Comparison of ENCODE assay signal across 9 mouse cellular contexts in the genomic region with DNA sequence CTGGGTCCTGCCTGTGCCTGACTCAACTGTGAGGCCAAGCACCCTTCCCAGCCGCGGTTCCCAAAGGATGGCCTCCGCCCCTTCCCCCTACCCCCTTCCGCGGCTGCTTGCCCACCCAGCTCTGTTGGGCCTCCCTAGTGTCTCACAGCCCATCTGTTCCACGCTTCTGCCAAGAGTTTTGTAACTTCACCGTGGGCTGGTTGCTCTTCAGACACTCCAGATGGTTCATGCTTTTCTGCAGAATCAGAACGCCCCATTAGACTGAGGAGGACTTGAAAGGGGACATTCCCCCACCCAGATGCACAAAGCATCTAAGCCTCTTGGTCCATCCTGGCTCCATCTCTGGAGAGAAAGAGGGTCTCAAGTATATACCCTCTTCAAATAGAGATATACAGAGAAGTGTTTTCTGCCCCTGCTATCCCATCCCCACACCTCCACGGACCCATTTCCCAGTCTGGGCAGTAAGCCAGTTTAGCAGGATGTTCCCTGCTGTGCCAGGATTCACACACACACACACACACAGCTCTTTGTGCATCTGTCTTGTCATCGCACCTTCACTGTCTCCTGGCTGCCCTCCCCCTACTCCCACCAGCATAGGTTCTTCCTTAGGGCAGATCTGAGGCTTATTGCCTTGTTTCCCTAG. TPM values are rescaled to one million over a fixed set of nuclear protein-coding genes. Genes with fewer than 3 reads are reported as not detected.
DNase-seq lines count a peak whose midpoint lies in the region; ATAC-seq and TF ChIP-seq lines count a peak whose summit lies in the region.
"Had no signal": no experiment of that assay in that cellular context is flagged by ENCODE, and none has a peak within 500 bp of the region (broad histone marks: within the 10 kb centered on the region; RNA-seq: fewer than 3 reads in every experiment).

No protein-coding gene starts in this region.

- no peak for TF ChIP-seq POLR2A in lung, adult 2 months (IDR thresholded peaks at IDR 0.05; ENCODE audit: borderline replicate concordance, extremely low read depth, low read depth, low read length)

- no peak overlapping the region for H3K27ac ChIP-seq in lung, embryonic 15.5 days
- peak overlapping the region; percentile 44; the same call in 1 of the 2 replicates for H3K27ac ChIP-seq in embryonic facial prominence, embryonic 15.5 days (replicated peaks)
- no peak overlapping the region for H3K27ac ChIP-seq in kidney, embryonic 15.5 days
- H3K27ac ChIP-seq: liver, embryonic 13.5 days had no signal

- TF ChIP-seq CTCF in lung, adult 2 months (IDR thresholded peaks at IDR 0.05; ENCODE audit: insufficient read depth, low read length) = no peak

- no peaks in the 10 kb centered on the region for H3K27me3 ChIP-seq in lung, embryonic 15.5 days
- no peaks in the 10 kb centered on the region for H3K27me3 ChIP-seq in embryonic facial prominence, embryonic 15.5 days
- no peaks in the 10 kb centered on the region for H3K27me3 ChIP-seq in kidney, embryonic 15.5 days
- H3K27me3 ChIP-seq: liver, embryonic 13.5 days had no signal

- DNase-seq in lung, adult 2 months = no peak
- peak; percentile 54 to 64 for DNase-seq in heart, postnatal 14 days
- DNase-seq in left cerebral cortex, postnatal 4 days = peak; percentile 72
- DNase-seq in retina, embryonic 14.5 days (ENCODE audit: low spot score) = no peak
- DNase-seq: liver, embryonic 13.5 days had no signal

- no peaks in the 10 kb centered on the region; the same call in 1 of the 2 replicates for H3K36me3 ChIP-seq in lung, embryonic 15.5 days
- peaks cover 12% of the 10 kb centered on the region for H3K36me3 ChIP-seq in embryonic facial prominence, embryonic 15.5 days
- 0 out of 2 replicates have a peak, but pooled peaks cover 4% of the 10 kb centered on the region for H3K36me3 ChIP-seq in kidney, embryonic 15.5 days
- H3K36me3 ChIP-seq: liver, embryonic 13.5 days had no signal

- H3K4me1 ChIP-seq in lung, embryonic 15.5 days = peaks cover 23% of the 10 kb centered on the region
- H3K4me1 ChIP-seq in lung, adult 2 months (ENCODE audit: control insufficient read depth, insufficient read depth, low read length) = 0 out of 2 replicates have a peak, but pooled peaks cover 6% of the 10 kb centered on the region
- peaks cover 18% of the 10 kb centered on the region for H3K4me1 ChIP-seq in embryonic facial prominence, embryonic 15.5 days
- H3K4me1 ChIP-seq in kidney, embryonic 15.5 days = no peaks in the 10 kb centered on the region

- no peaks in the 10 kb centered on the region for H3K9me3 ChIP-seq in lung, embryonic 15.5 days
- H3K9me3 ChIP-seq in embryonic facial prominence, embryonic 15.5 days (replicated peaks) = no peaks in the 10 kb centered on the region
- no peaks in the 10 kb centered on the region for H3K9me3 ChIP-seq in kidney, embryonic 15.5 days (replicated peaks)
- H3K9me3 ChIP-seq: liver, embryonic 13.5 days had no signal

- no peak overlapping the region for H3K4me2 ChIP-seq in lung, embryonic 15.5 days
- H3K4me2 ChIP-seq in embryonic facial prominence, embryonic 15.5 days (replicated peaks) = no peak overlapping the region
- no peak overlapping the region for H3K4me2 ChIP-seq in kidney, embryonic 15.5 days
- H3K4me2 ChIP-seq: liver, embryonic 13.5 days had no signal

- WGBS in lung, embryonic 15.5 days = 44% methylated on average over 10 of the region's 10 CpGs
- WGBS in lung, adult 2 months = 51% methylated on average over 10 of the region's 10 CpGs
- WGBS in embryonic facial prominence, embryonic 15.5 days = 45% methylated on average over 10 of the region's 10 CpGs
- WGBS in kidney, embryonic 15.5 days = 57% methylated on average over 10 of the region's 10 CpGs

- no peak overlapping the region for H3K4me3 ChIP-seq in lung, embryonic 15.5 days
- no peak overlapping the region for H3K4me3 ChIP-seq in lung, adult 2 months (replicated peaks; ENCODE audit: extremely low read depth, low read depth, low read length)
- H3K4me3 ChIP-seq in embryonic facial prominence, embryonic 15.5 days (replicated peaks) = no peak overlapping the region
- H3K4me3 ChIP-seq in kidney, embryonic 15.5 days (replicated peaks) = no peak overlapping the region
- H3K4me3 ChIP-seq: liver, embryonic 13.5 days had no signal

- intact Hi-C loops in heart, postnatal 14 days (cut with DNase I) = no loop called here
- intact Hi-C loops in left cerebral cortex, postnatal 4 days (cut with DNase I) = no loop called here

- H3K9ac ChIP-seq in lung, embryonic 15.5 days = no peak overlapping the region
- H3K9ac ChIP-seq in embryonic facial prominence, embryonic 15.5 days = no peak overlapping the region
- H3K9ac ChIP-seq in kidney, embryonic 15.5 days = no peak overlapping the region
- H3K9ac ChIP-seq: liver, embryonic 13.5 days had no signal

- ATAC-seq in lung, embryonic 15.5 days (ENCODE audit: borderline replicate concordance, extremely low read depth, low FRiP score, low TSS enrichment) = peak; percentile 53; the same call in 1 of the 2 replicates
- ATAC-seq in embryonic facial prominence, embryonic 15.5 days (ENCODE audit: insufficient number of reproducible peaks, low FRiP score, low TSS enrichment, low read depth) = peak; percentile 55; the same call in 1 of the 2 replicates
- no peak for ATAC-seq in granulocyte monocyte progenitor cell, adult 5-6 weeks (replicated peaks; ENCODE audit: poor library complexity, severe bottlenecking)
- no peak for ATAC-seq in kidney, embryonic 15.5 days (replicated peaks; ENCODE audit: low FRiP score)

RNA-seq across cellular contexts. Expression of a gene that starts 13.2 kb away (rescaled TPM):
- 4.8 and 5.1 TPM in 2 replicates for polyA plus RNA-seq in lung, embryonic 15.5 days (2015; fragmentation: Nextera tagmentation; extraction: Ambion mirVana)
- 7.9 and 11.5 TPM in 2 replicates for polyA plus RNA-seq in lung, adult 2 months (2012; rRNA removed)
- polyA plus RNA-seq in embryonic facial prominence, embryonic 15.5 days (2015; fragmentation: Nextera tagmentation; extraction: Ambion mirVana) = 4.8 and 5.4 TPM in 2 replicates
- 1 to 10 TPM; 3.0 to 3.3 TPM for total RNA-seq in heart, postnatal 14 days (2021)
- total RNA-seq in left cerebral cortex, postnatal 4 days (2021) = 1 to 10 TPM; 5.0 to 5.8 TPM
- 1.3 and 2.1 TPM in 2 replicates for total RNA-seq in granulocyte monocyte progenitor cell, adult 5-6 weeks (2014; fragmentation: Nextera tagmentation)
- total RNA-seq in granulocyte monocyte progenitor cell, adult 5-6 weeks (2017) = 0.10 and 1.7 TPM in 2 replicates
- polyA plus RNA-seq in kidney, embryonic 15.5 days (2015; fragmentation: Nextera tagmentation; extraction: Ambion mirVana) = 3.8 and 4.2 TPM in 2 replicates

RNA-seq across cellular contexts. Expression of a gene that starts 13.5 kb away (rescaled TPM):
- polyA plus RNA-seq in lung, embryonic 15.5 days (2015; fragmentation: Nextera tagmentation; extraction: Ambion mirVana) = 1.2 and 1.7 TPM in 2 replicates
- 5.3 and 9.2 TPM in 2 replicates for polyA plus RNA-seq in lung, adult 2 months (2012; rRNA removed)
- 2.4 and 2.5 TPM in 2 replicates for polyA plus RNA-seq in embryonic facial prominence, embryonic 15.5 days (2015; fragmentation: Nextera tagmentation; extraction: Ambion mirVana)
- total RNA-seq in heart, postnatal 14 days (2021) = 1 to 10 TPM; 1.2 to 1.9 TPM
- total RNA-seq in left cerebral cortex, postnatal 4 days (2021) = 10 to 100 TPM; 12.9 to 13.8 TPM
- 0.30 TPM in 1 of 2 replicates, not detected in the other for total RNA-seq in granulocyte monocyte progenitor cell, adult 5-6 weeks (2014; fragmentation: Nextera tagmentation)
- total RNA-seq in granulocyte monocyte progenitor cell, adult 5-6 weeks (2017) = 0.04 TPM in 1 of 2 replicates, not detected in the other
- polyA plus RNA-seq in kidney, embryonic 15.5 days (2015; fragmentation: Nextera tagmentation; extraction: Ambion mirVana) = 1.5 and 1.9 TPM in 2 replicates

RNA-seq across cellular contexts. Expression of a gene that starts 26.1 kb away (rescaled TPM):
- 42.8 and 44.0 TPM in 2 replicates for polyA plus RNA-seq in lung, embryonic 15.5 days (2015; fragmentation: Nextera tagmentation; extraction: Ambion mirVana)
- 7.4 and 9.3 TPM in 2 replicates for polyA plus RNA-seq in lung, adult 2 months (2012; rRNA removed)
- polyA plus RNA-seq in embryonic facial prominence, embryonic 15.5 days (2015; fragmentation: Nextera tagmentation; extraction: Ambion mirVana) = 35.0 and 35.3 TPM in 2 replicates
- total RNA-seq in heart, postnatal 14 days (2021) = 1 to 10 TPM; 5.1 to 5.5 TPM
- 10 to 100 TPM in 1 of 2 experiments, 1 to 10 TPM in 1; 9.4 to 12.4 TPM for total RNA-seq in left cerebral cortex, postnatal 4 days (2021)
- total RNA-seq in granulocyte monocyte progenitor cell, adult 5-6 weeks (2014; fragmentation: Nextera tagmentation) = 44.2 and 52.0 TPM in 2 replicates
- 23.6 and 42.2 TPM in 2 replicates for total RNA-seq in granulocyte monocyte progenitor cell, adult 5-6 weeks (2017)
- polyA plus RNA-seq in kidney, embryonic 15.5 days (2015; fragmentation: Nextera tagmentation; extraction: Ambion mirVana) = 49.3 and 51.7 TPM in 2 replicates

RNA-seq across cellular contexts. Expression of a gene that starts 54.5 kb away (rescaled TPM):
- 336 and 356 TPM in 2 replicates for polyA plus RNA-seq in lung, embryonic 15.5 days (2015; fragmentation: Nextera tagmentation; extraction: Ambion mirVana)
- polyA plus RNA-seq in lung, adult 2 months (2012; rRNA removed) = 134 and 135 TPM in 2 replicates
- 336 and 344 TPM in 2 replicates for polyA plus RNA-seq in embryonic facial prominence, embryonic 15.5 days (2015; fragmentation: Nextera tagmentation; extraction: Ambion mirVana)
- 100 to 1,000 TPM; 516 to 524 TPM for total RNA-seq in heart, postnatal 14 days (2021)
- 100 to 1,000 TPM; 249 to 255 TPM for total RNA-seq in left cerebral cortex, postnatal 4 days (2021)
- 174 and 187 TPM in 2 replicates for total RNA-seq in granulocyte monocyte progenitor cell, adult 5-6 weeks (2014; fragmentation: Nextera tagmentation)
- total RNA-seq in granulocyte monocyte progenitor cell, adult 5-6 weeks (2017) = 357 and 360 TPM in 2 replicates
- polyA plus RNA-seq in kidney, embryonic 15.5 days (2015; fragmentation: Nextera tagmentation; extraction: Ambion mirVana) = 359 and 418 TPM in 2 replicates

Comparison
In these comparisons a context has a peak if more than half of its experiments do, and no peak if none do; other contexts are left out.
1. ATAC-seq: peak in lung, embryonic 15.5 days (single experiment) and embryonic facial prominence, embryonic 15.5 days (single experiment); none in granulocyte monocyte progenitor cell, adult 5-6 weeks (single experiment) and kidney, embryonic 15.5 days (single experiment).
2. DNase-seq: peak in heart, postnatal 14 days (2 of 2) and left cerebral cortex, postnatal 4 days (single experiment); none in lung, adult 2 months (single experiment) and retina, embryonic 14.5 days (single experiment).